Mouse (Mus musculus) embryonic facial prominence, embryonic 15.5 days (tissue): Measurements from ENCODE around the gene Scn2a. TPM values are rescaled to one million over a fixed set of nuclear protein-coding genes. Genes with fewer than 3 reads are reported as not detected.
"Not testable (repeated sequence)": the region's sequence is repeated elsewhere in the genome, so short reads cannot be mapped to it uniquely, and the experiment has no call there.

Experiments used
- ATAC-seq: fragments of 200-750 bp; cut with Nextera tagmentation; 2 replicates; pipeline ENCODE4 v1.8.0; 2017; ENCODE audit warnings: low read depth, moderate TSS enrichment; ENCODE audit not compliant: insufficient number of reproducible peaks, low FRiP score, low TSS enrichment
- H3K27ac ChIP-seq: fragments of 300-500 bp; sonication (generic); replicated peaks from 2 replicates; pipeline ENCODE4 v1.5.1; 2015; ENCODE audit warnings: mild to moderate bottlenecking, inconsistent platforms
- H3K27me3 ChIP-seq: fragments of 300-500 bp; sonication (generic); 2 replicates; pipeline ENCODE4 v1.6.1; 2015; ENCODE audit warnings: inconsistent platforms
- H3K36me3 ChIP-seq: fragments of 300-500 bp; sonication (generic); 2 replicates; pipeline ENCODE4 v1.6.1; 2015; ENCODE audit warnings: mild to moderate bottlenecking, inconsistent platforms
- H3K4me1 ChIP-seq: fragments of 300-500 bp; sonication (generic); 2 replicates; pipeline ENCODE4 v1.6.1; 2015; ENCODE audit warnings: inconsistent platforms
- H3K4me2 ChIP-seq: fragments of 300-500 bp; sonication (generic); replicated peaks from 2 replicates; pipeline ENCODE4 v1.6.1; 2015; ENCODE audit warnings: mild to moderate bottlenecking, inconsistent platforms
- H3K4me3 ChIP-seq: fragments of 300-500 bp; sonication (generic); replicated peaks from 2 replicates; pipeline ENCODE4 v1.5.1; 2015; ENCODE audit warnings: mild to moderate bottlenecking, inconsistent platforms
- H3K9ac ChIP-seq: fragments of 300-500 bp; sonication (generic); 2 replicates; pipeline ENCODE4 v1.6.1; 2015; ENCODE audit warnings: inconsistent platforms
- H3K9me3 ChIP-seq: fragments of 300-500 bp; sonication (generic); replicated peaks from 2 replicates; pipeline ENCODE4 v1.6.1; 2016; ENCODE audit warnings: inconsistent platforms
- WGBS: fragments of 180-500 bp; shearing (Covaris S2); methylation state at CpG from one replicate; pipeline ENCODE4 v1.1.7; 2015; 5-methylcytosine and 5-hydroxymethylcytosine counted together
- polyA plus RNA-seq: library from polyadenylated mRNA; unstranded; fragments of >200 nt; fragmentation: Nextera tagmentation; extraction: Ambion mirVana; gene quantifications from 2 replicates; pipeline ENCODE4 v1.2.1, GENCODE M21; 2015

The Scn2a gene
- polyA plus RNA-seq, 1 experiment from 2014 or later: 2.9 TPM

- Histone ChIP-seq H3K36me3 (no peaks in the 10 kb centered on the region), H3K4me1 (no peaks in the 10 kb centered on the region), H3K9ac (no peak overlapping the region), H3K4me2 (no peak overlapping the region), H3K27me3 (no peaks in the 10 kb centered on the region), H3K27ac (no peak overlapping the region), H3K9me3 (no peaks in the 10 kb centered on the region), H3K4me3 (no peak overlapping the region)
- ATAC-seq: no peak
- 77% methylated on average over 1 of the region's 1 CpGs for WGBS
Observed at GRCm38 (mm10) chr2:65700246-65700645, 79.7 kb downstream of the Scn2a start.

DNA sequence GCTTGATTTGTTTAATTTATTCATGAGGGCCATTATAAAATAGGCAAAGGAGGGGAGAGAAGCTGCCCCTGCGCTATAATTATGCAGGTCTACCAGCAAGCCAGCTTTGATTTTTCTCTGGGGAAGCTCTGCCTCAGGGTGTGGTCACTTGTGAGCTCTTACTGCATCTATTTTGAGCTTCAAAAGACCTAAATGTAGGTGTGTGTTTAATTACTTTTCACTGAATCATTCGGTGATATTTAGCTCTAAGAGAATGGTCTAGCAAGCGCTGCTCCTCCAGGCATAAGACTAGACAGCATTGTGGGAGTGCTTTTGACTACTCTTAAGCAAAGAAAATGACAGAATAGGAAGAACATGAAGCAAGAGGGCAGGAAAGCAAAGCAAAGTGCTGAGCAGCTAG is 80.6 kb downstream of the Scn2a start:
- Histone ChIP-seq H3K9ac (no peak overlapping the region), H3K27me3 (no peaks in the 10 kb centered on the region), H3K4me3 (no peak overlapping the region), H3K9me3 (no peaks in the 10 kb centered on the region), H3K4me1 (no peaks in the 10 kb centered on the region), H3K4me2 (no peak overlapping the region), H3K36me3 (no peaks in the 10 kb centered on the region), H3K27ac (no peak overlapping the region)
- no peak for ATAC-seq
- WGBS: 82% methylated on average over 3 of the region's 3 CpGs

GRCm38 (mm10) chr2:65722219-65722800 is 101.7 kb downstream of the Scn2a start:
- H3K4me3 ChIP-seq: no peak overlapping the region

DNA sequence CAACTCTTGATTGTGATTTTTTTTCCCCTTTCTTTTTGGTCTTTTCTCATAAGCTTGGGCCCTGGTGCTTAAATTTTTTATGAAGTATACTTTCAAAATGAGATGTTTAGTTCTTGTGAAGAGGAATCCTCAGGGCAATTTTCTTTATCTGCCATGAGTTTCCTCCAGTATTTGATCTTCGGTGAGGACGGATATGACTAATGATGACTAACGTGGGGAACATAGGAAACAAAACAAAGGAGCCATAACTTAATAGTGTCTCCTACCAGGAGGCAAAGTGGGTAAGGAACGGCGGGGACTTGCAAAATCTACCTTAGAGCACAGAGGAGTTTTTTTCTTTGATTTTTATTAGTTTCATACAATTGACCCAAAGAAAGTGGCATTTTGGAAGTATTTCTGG is 124.8 kb downstream of the Scn2a start:
- Histone ChIP-seq H3K36me3 (no peaks in the 10 kb centered on the region), H3K27me3 (no peaks in the 10 kb centered on the region), H3K4me1 (no peaks in the 10 kb centered on the region), H3K4me3 (no peak overlapping the region), H3K4me2 (no peak overlapping the region), H3K9me3 (no peaks in the 10 kb centered on the region), H3K27ac (no peak overlapping the region), H3K9ac (no peak overlapping the region)
- no peak for ATAC-seq
- WGBS: 75% methylated on average over 5 of the region's 5 CpGs

More at GRCm38 (mm10) chr2:65722219-65722800, 101.7 kb downstream of the Scn2a start:
- no peak for ATAC-seq
- Histone ChIP-seq H3K9ac (no peak overlapping the region), H3K4me1 (no peaks in the 10 kb centered on the region), H3K36me3 (no peaks in the 10 kb centered on the region), H3K4me2 (no peak overlapping the region), H3K9me3 (no peaks in the 10 kb centered on the region), H3K27ac (no peak overlapping the region), H3K27me3 (no peaks in the 10 kb centered on the region)
- WGBS: 91% methylated on average over 6 of the region's 6 CpGs

DNA sequence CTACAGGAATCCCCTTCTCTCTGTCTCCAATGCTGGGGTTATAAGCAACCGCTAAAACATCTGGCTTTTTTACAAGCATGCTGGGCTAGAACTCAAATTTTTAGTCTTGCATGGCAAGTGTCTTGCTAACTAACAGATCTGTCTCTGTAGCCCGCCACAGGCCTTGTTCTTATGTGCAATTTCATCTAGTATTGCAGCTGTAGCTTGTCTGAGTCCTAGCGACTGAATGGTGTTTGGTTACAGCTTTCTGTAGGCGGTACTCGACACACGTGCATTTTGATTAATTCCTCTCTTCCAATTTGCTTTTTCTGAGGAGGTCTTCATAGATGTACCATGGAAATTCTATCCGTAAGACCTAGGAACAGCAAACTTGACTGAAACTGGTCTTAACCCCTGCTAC is 161.9 kb downstream of the Scn2a start:
- 36% methylated on average over 7 of the region's 7 CpGs for WGBS
- no peaks in the 10 kb centered on the region for H3K27me3 ChIP-seq
- no peak overlapping the region for H3K9ac ChIP-seq
- no peak overlapping the region for H3K27ac ChIP-seq
- H3K4me2 ChIP-seq: no peak overlapping the region
- no peak for ATAC-seq
- H3K4me1 ChIP-seq: no peaks in the 10 kb centered on the region
- H3K4me3 ChIP-seq: no peak overlapping the region
- no peaks in the 10 kb centered on the region for H3K36me3 ChIP-seq
- no peaks in the 10 kb centered on the region for H3K9me3 ChIP-seq

- H3K27me3 ChIP-seq: no peaks in the 10 kb centered on the region
- ATAC-seq: no peak
- no peak overlapping the region for H3K4me2 ChIP-seq
- H3K4me3 ChIP-seq: no peak overlapping the region
- no peak overlapping the region for H3K27ac ChIP-seq
- no peaks in the 10 kb centered on the region for H3K4me1 ChIP-seq
- H3K36me3 ChIP-seq: no peaks in the 10 kb centered on the region
- H3K9me3 ChIP-seq: no peaks in the 10 kb centered on the region
- WGBS: 70% methylated on average over 2 of the region's 2 CpGs
- H3K9ac ChIP-seq: no peak overlapping the region
Observed at GRCm38 (mm10) chr2:65783392-65783791, 162.8 kb downstream of the Scn2a start.

- H3K4me3 ChIP-seq: no peak overlapping the region
- WGBS: 24% methylated on average over 3 of the region's 3 CpGs
- no peaks in the 10 kb centered on the region for H3K36me3 ChIP-seq
- no peak overlapping the region for H3K9ac ChIP-seq
- H3K27ac ChIP-seq: no peak overlapping the region
- no peaks in the 10 kb centered on the region for H3K4me1 ChIP-seq
- 0 out of 2 replicates have a peak overlapping the region, but pooled peaks have one; percentile 10 for H3K4me2 ChIP-seq
- H3K27me3 ChIP-seq: no peaks in the 10 kb centered on the region
- no peaks in the 10 kb centered on the region for H3K9me3 ChIP-seq
- no peak for ATAC-seq
Observed at GRCm38 (mm10) chr2:65792516-65792915, 171.9 kb downstream of the Scn2a start.

- Histone ChIP-seq H3K27me3 (no peaks in the 10 kb centered on the region), H3K4me1 (no peaks in the 10 kb centered on the region), H3K9ac (no peak overlapping the region), H3K4me2 (no peak overlapping the region), H3K27ac (no peak overlapping the region), H3K4me3 (no peak overlapping the region), H3K36me3 (no peaks in the 10 kb centered on the region), H3K9me3 (no peaks in the 10 kb centered on the region)
- ATAC-seq: no peak; the same call in 1 of the 2 replicates
- 75% methylated on average over 2 of the region's 2 CpGs for WGBS
Observed at GRCm38 (mm10) chr2:65793593-65793992, 173.0 kb downstream of the Scn2a start.

- Histone ChIP-seq H3K9me3 (no peaks in the 10 kb centered on the region), H3K36me3 (no peaks in the 10 kb centered on the region), H3K27ac (no peak overlapping the region), H3K4me2 (no peak overlapping the region), H3K4me3 (no peak overlapping the region), H3K27me3 (no peaks in the 10 kb centered on the region), H3K4me1 (no peaks in the 10 kb centered on the region), H3K9ac (no peak overlapping the region)
- 67% methylated on average over 1 of the region's 1 CpGs for WGBS
- no peak for ATAC-seq
Observed at GRCm38 (mm10) chr2:65801054-65801709, 180.6 kb downstream of the Scn2a start.

- Histone ChIP-seq H3K27ac (no peak overlapping the region), H3K4me1 (no peaks in the 10 kb centered on the region), H3K9ac (no peak overlapping the region), H3K36me3 (no peaks in the 10 kb centered on the region), H3K4me2 (no peak overlapping the region), H3K9me3 (no peaks in the 10 kb centered on the region), H3K4me3 (no peak overlapping the region), H3K27me3 (no peaks in the 10 kb centered on the region)
- ATAC-seq: no peak
- 87% methylated on average over 6 of the region's 6 CpGs for WGBS
Observed at GRCm38 (mm10) chr2:65806556-65806955, 186.0 kb downstream of the Scn2a start.

GRCm38 (mm10) chr2:65811203-65811602 is 190.6 kb downstream of the Scn2a start:
- not testable (repeated sequence) for H3K27me3 ChIP-seq, H3K4me2 ChIP-seq, H3K9ac ChIP-seq, ATAC-seq, H3K4me3 ChIP-seq, H3K4me1 ChIP-seq, H3K9me3 ChIP-seq, H3K36me3 ChIP-seq, H3K27ac ChIP-seq
- WGBS: 82% methylated on average over 6 of the region's 6 CpGs
